Mouse (Mus musculus): ENCODE results near the gene Trim11. TPM values are rescaled to one million over a fixed set of nuclear protein-coding genes. Genes with fewer than 3 reads are reported as not detected.

Trim11 gene
- polyA plus RNA-seq, 1 experiment from 2014 or later = 20.8 TPM

GRCm38 (mm10) chr11:59000635-59001034 is 22.7 kb downstream of the Trim11 start:
- Histone ChIP-seq H3K27ac (replicated peaks; ENCODE audit: low read depth, low read length) (no peak overlapping the region), H3K9ac (replicated peaks; ENCODE audit: low read length) (no peak overlapping the region), H3K27me3 (ENCODE audit: control insufficient read depth, insufficient read depth, low read length) (peaks cover 4% of the 10 kb centered on the region; the same call in 1 of the 2 replicates), H3K36me3 (ENCODE audit: control insufficient read depth, insufficient read depth, low read length) (no peaks in the 10 kb centered on the region), H3K4me1 (ENCODE audit: control insufficient read depth, insufficient read depth, low read length) (no peaks in the 10 kb centered on the region), H3K9me3 (ENCODE audit: control insufficient read depth, low read length) (no peaks in the 10 kb centered on the region), H3K4me3 (replicated peaks; ENCODE audit: low read depth, low read length) (no peak overlapping the region), H3K4me2 (ENCODE audit: low read length) (no peak overlapping the region)
- WGBS = 92% methylated on average over 21 of the region's 21 CpGs
- ATAC-seq (ENCODE audit: low FRiP score, low TSS enrichment) (no peak), DNase-seq (no peak)

- no peak overlapping the region for H3K27ac ChIP-seq (replicated peaks; ENCODE audit: low read depth, low read length)
- no peak overlapping the region for H3K4me3 ChIP-seq (replicated peaks; ENCODE audit: low read depth, low read length)
- H3K4me2 ChIP-seq (ENCODE audit: low read length) = no peak overlapping the region
- DNase-seq (no peak), ATAC-seq (ENCODE audit: low FRiP score, low TSS enrichment) (no peak)
- H3K9ac ChIP-seq (replicated peaks; ENCODE audit: low read length) = no peak overlapping the region
- H3K36me3 ChIP-seq (ENCODE audit: control insufficient read depth, insufficient read depth, low read length) = no peaks in the 10 kb centered on the region
- no peaks in the 10 kb centered on the region for H3K9me3 ChIP-seq (ENCODE audit: control insufficient read depth, low read length)
- H3K27me3 ChIP-seq (ENCODE audit: control insufficient read depth, insufficient read depth, low read length) = no peaks in the 10 kb centered on the region
- 82% methylated on average over 7 of the region's 7 CpGs for WGBS
- H3K4me1 ChIP-seq (ENCODE audit: control insufficient read depth, insufficient read depth, low read length) = no peaks in the 10 kb centered on the region
Observed at GRCm38 (mm10) chr11:59002327-59003079, 24.6 kb downstream of the Trim11 start.

GRCm38 (mm10) chr11:59015052-59015451 is 37.2 kb downstream of the Trim11 start:
- Histone ChIP-seq H3K4me1 (ENCODE audit: control insufficient read depth, insufficient read depth, low read length) (no peaks in the 10 kb centered on the region), H3K4me2 (ENCODE audit: low read length) (no peak overlapping the region), H3K4me3 (replicated peaks; ENCODE audit: low read depth, low read length) (no peak overlapping the region), H3K9me3 (ENCODE audit: control insufficient read depth, low read length) (no peaks in the 10 kb centered on the region), H3K27ac (replicated peaks; ENCODE audit: low read depth, low read length) (no peak overlapping the region), H3K9ac (replicated peaks; ENCODE audit: low read length) (no peak overlapping the region), H3K36me3 (ENCODE audit: control insufficient read depth, insufficient read depth, low read length) (no peaks in the 10 kb centered on the region), H3K27me3 (ENCODE audit: control insufficient read depth, insufficient read depth, low read length) (no peaks in the 10 kb centered on the region)
- ATAC-seq (ENCODE audit: low FRiP score, low TSS enrichment) (no peak), DNase-seq (peak; percentile 42)
- WGBS = 34% methylated on average over 9 of the region's 9 CpGs

GRCm38 (mm10) chr11:59026411-59026810 is 48.5 kb downstream of the Trim11 start:
- ATAC-seq (ENCODE audit: low FRiP score, low TSS enrichment) = no peak
- no peaks in the 10 kb centered on the region for H3K36me3 ChIP-seq (ENCODE audit: control insufficient read depth, insufficient read depth, low read length)
- no peaks in the 10 kb centered on the region for H3K4me1 ChIP-seq (ENCODE audit: control insufficient read depth, insufficient read depth, low read length)
- 84% methylated on average over 6 of the region's 6 CpGs for WGBS
- H3K4me2 ChIP-seq (ENCODE audit: low read length) = no peak overlapping the region
- no peak overlapping the region for H3K9ac ChIP-seq (replicated peaks; ENCODE audit: low read length)
- H3K27me3 ChIP-seq (ENCODE audit: control insufficient read depth, insufficient read depth, low read length) = no peaks in the 10 kb centered on the region
- no peak for DNase-seq
- no peak overlapping the region for H3K4me3 ChIP-seq (replicated peaks; ENCODE audit: low read depth, low read length)
- no peak overlapping the region for H3K27ac ChIP-seq (replicated peaks; ENCODE audit: low read depth, low read length)
- no peaks in the 10 kb centered on the region for H3K9me3 ChIP-seq (ENCODE audit: control insufficient read depth, low read length)

- Histone ChIP-seq H3K9ac (replicated peaks; ENCODE audit: low read length) (no peak overlapping the region), H3K9me3 (ENCODE audit: control insufficient read depth, low read length) (no peaks in the 10 kb centered on the region), H3K27me3 (ENCODE audit: control insufficient read depth, insufficient read depth, low read length) (no peaks in the 10 kb centered on the region), H3K36me3 (ENCODE audit: control insufficient read depth, insufficient read depth, low read length) (no peaks in the 10 kb centered on the region), H3K4me1 (ENCODE audit: control insufficient read depth, insufficient read depth, low read length) (no peaks in the 10 kb centered on the region), H3K4me2 (ENCODE audit: low read length) (no peak overlapping the region), H3K27ac (replicated peaks; ENCODE audit: low read depth, low read length) (no peak overlapping the region), H3K4me3 (replicated peaks; ENCODE audit: low read depth, low read length) (no peak overlapping the region)
- no peak for DNase-seq
- 89% methylated on average over 13 of the region's 13 CpGs for WGBS
- ATAC-seq (ENCODE audit: low FRiP score, low TSS enrichment) = no peak
Observed at GRCm38 (mm10) chr11:59029003-59029402, 51.1 kb downstream of the Trim11 start.

Small RNAs within 50 kb of the gene (microRNA-seq; reads per million reads assigned to microRNA genes)
- gene Gm44313 = not detected

Other genes starting within 250 kb of the Trim11 start
- 0.19 and 0.25 TPM in 2 replicates for gene Olfr317, start 238.9 kb upstream of the Trim11 start, polyA plus RNA-seq (2014; fragmentation: Nextera tagmentation; extraction: Ambion mirVana)
- not detected in 2 replicates for gene Olfr316, start 225.4 kb upstream of the Trim11 start, polyA plus RNA-seq (2014; fragmentation: Nextera tagmentation; extraction: Ambion mirVana)
- gene Olfr315, start 204.9 kb upstream of the Trim11 start, polyA plus RNA-seq (2014; fragmentation: Nextera tagmentation; extraction: Ambion mirVana) = not detected in 2 replicates
- not detected in 2 replicates for gene Olfr314, start 195.1 kb upstream of the Trim11 start, polyA plus RNA-seq (2014; fragmentation: Nextera tagmentation; extraction: Ambion mirVana)
- 6.6 and 11.4 TPM in 2 replicates for gene Fam183b, start 176.1 kb upstream of the Trim11 start, polyA plus RNA-seq (2014; fragmentation: Nextera tagmentation; extraction: Ambion mirVana)
- gene Olfr313, start 163.1 kb upstream of the Trim11 start, polyA plus RNA-seq (2014; fragmentation: Nextera tagmentation; extraction: Ambion mirVana) = not detected in 2 replicates
- not detected in 2 replicates for gene Olfr312, start 148.9 kb upstream of the Trim11 start, polyA plus RNA-seq (2014; fragmentation: Nextera tagmentation; extraction: Ambion mirVana)
- gene Olfr311, start 138.8 kb upstream of the Trim11 start, polyA plus RNA-seq (2014; fragmentation: Nextera tagmentation; extraction: Ambion mirVana) = not detected in 2 replicates
- 23.7 and 26.8 TPM in 2 replicates for gene Gm12258, start 130.9 kb upstream of the Trim11 start, polyA plus RNA-seq (2014; fragmentation: Nextera tagmentation; extraction: Ambion mirVana)
- 9.1 and 14.4 TPM in 2 replicates for gene 2810021J22Rik, start 110.9 kb upstream of the Trim11 start, polyA plus RNA-seq (2014; fragmentation: Nextera tagmentation; extraction: Ambion mirVana)
- gene Zfp39, start 73.9 kb upstream of the Trim11 start, polyA plus RNA-seq (2014; fragmentation: Nextera tagmentation; extraction: Ambion mirVana) = 5.9 and 9.1 TPM in 2 replicates
- 0.09 TPM in 1 of 2 replicates, not detected in the other for gene Btnl10, start 60.2 kb upstream of the Trim11 start, polyA plus RNA-seq (2014; fragmentation: Nextera tagmentation; extraction: Ambion mirVana)
- gene Rnf187, start 39.2 kb upstream of the Trim11 start, polyA plus RNA-seq (2014; fragmentation: Nextera tagmentation; extraction: Ambion mirVana) = 641 and 678 TPM in 2 replicates
- 239 and 784 TPM in 2 replicates for gene Hist3h2ba, start 29.2 kb upstream of the Trim11 start, polyA plus RNA-seq (2014; fragmentation: Nextera tagmentation; extraction: Ambion mirVana)
- gene Hist3h2a, start 23.4 kb upstream of the Trim11 start, polyA plus RNA-seq (2014; fragmentation: Nextera tagmentation; extraction: Ambion mirVana) = 129 and 130 TPM in 2 replicates
- 1.1 and 1.3 TPM in 2 replicates for gene Trim17, start 23.4 kb upstream of the Trim11 start, polyA plus RNA-seq (2014; fragmentation: Nextera tagmentation; extraction: Ambion mirVana)
- 0.37 and 0.43 TPM in 2 replicates for gene Obscn, start 158.3 kb downstream of the Trim11 start, polyA plus RNA-seq (2014; fragmentation: Nextera tagmentation; extraction: Ambion mirVana)
- gene Iba57, start 185.6 kb downstream of the Trim11 start, polyA plus RNA-seq (2014; fragmentation: Nextera tagmentation; extraction: Ambion mirVana) = 3.1 and 6.3 TPM in 2 replicates
- 0.18 TPM in 1 of 2 replicates, not detected in the other for gene Gjc2, start 205.1 kb downstream of the Trim11 start, polyA plus RNA-seq (2014; fragmentation: Nextera tagmentation; extraction: Ambion mirVana)
- gene Guk1, start 214.1 kb downstream of the Trim11 start, polyA plus RNA-seq (2014; fragmentation: Nextera tagmentation; extraction: Ambion mirVana) = 205 and 261 TPM in 2 replicates
- gene Mrpl55, start 224.4 kb downstream of the Trim11 start, polyA plus RNA-seq (2014; fragmentation: Nextera tagmentation; extraction: Ambion mirVana) = 87.7 and 108 TPM in 2 replicates
- 23.7 and 26.7 TPM in 2 replicates for gene 2310033P09Rik, start 230.2 kb downstream of the Trim11 start, polyA plus RNA-seq (2014; fragmentation: Nextera tagmentation; extraction: Ambion mirVana)